Mouse (Mus musculus): ENCODE data around the gene Gm20807. TPM values are rescaled to one million over a fixed set of nuclear protein-coding genes. Genes with fewer than 3 reads are reported as not detected.
"Not testable (repeated sequence)": the region's sequence is repeated elsewhere in the genome, so short reads cannot be mapped to it uniquely, and the experiment has no call there.

Gm20807 gene
- total RNA-seq (2021), result not detected

GRCm38 (mm10) chrY:13042591-13042990 is at the start of gene Gm20807:
Gene Gm20807 (plus strand): TSS chrY:13042891.
- DNase-seq (ENCODE audit: extremely low spot score in 1 of 2, low spot score in 1 of 2), result not testable (repeated sequence)

Other genes with a start within 250 kb of the Gm20807 start
- gene Gm21891, start 90.6 kb downstream of the Gm20807 start, total RNA-seq (2021), result not detected
- not detected for gene Gm21425, start 119.1 kb downstream of the Gm20807 start, total RNA-seq (2021)
- gene Gm21828, start 181.0 kb downstream of the Gm20807 start, total RNA-seq (2021), result not detected
- not detected for gene Gm21440, start 209.5 kb downstream of the Gm20807 start, total RNA-seq (2021)
- not detected for gene Gm21454, start 209.6 kb downstream of the Gm20807 start, total RNA-seq (2021)